Mouse (Mus musculus) retina, postnatal 1 day (tissue): ENCODE data around the gene Tmub1.

Source experiments
- DNase-seq: peaks from one replicate; pipeline ENCODE4 v3.0.0-alpha.2; 2012

Gene Tmub1

GRCm38 (mm10) chr5:24453283-24453984, 5.8 kb upstream of the Tmub1 start:
- peak; percentile 84 for DNase-seq

DNA sequence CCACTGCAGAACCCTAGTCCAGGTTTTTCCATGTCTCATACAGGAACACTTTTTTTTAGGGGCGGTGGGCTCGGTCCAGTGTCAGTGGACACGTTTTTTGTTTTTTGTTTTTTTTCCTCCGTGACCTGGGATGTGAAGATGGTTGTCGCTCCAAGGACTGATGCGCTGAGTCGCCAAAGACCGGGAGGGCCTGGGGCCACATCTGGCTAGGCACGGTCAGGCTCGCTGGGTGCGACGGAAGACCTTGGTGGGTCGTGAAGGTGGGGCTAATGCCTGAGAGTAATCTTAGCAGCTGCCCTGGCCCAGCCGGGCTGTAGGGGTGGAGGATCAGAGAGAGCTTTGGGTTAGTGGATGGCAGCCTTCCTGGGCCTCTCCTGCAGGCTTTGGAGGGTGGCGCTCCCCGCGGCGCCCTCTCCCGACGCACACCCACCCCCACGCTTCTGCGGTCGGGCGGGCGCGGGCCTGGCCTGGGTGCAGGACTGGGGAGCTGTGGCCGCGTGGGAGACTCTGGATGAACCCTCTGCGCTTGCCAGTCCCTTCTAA, 5.1 kb upstream of the Tmub1 start:
- peak; percentile 62 for DNase-seq

- peak; percentile 59 for DNase-seq
These were observed 4.5 kb upstream of the Tmub1 start, which contains the start of gene Agap3 for GRCm38 (mm10) chr5:24452030-24452690. Gene Agap3 (plus strand): TSS chr5:24452177.

DNA sequence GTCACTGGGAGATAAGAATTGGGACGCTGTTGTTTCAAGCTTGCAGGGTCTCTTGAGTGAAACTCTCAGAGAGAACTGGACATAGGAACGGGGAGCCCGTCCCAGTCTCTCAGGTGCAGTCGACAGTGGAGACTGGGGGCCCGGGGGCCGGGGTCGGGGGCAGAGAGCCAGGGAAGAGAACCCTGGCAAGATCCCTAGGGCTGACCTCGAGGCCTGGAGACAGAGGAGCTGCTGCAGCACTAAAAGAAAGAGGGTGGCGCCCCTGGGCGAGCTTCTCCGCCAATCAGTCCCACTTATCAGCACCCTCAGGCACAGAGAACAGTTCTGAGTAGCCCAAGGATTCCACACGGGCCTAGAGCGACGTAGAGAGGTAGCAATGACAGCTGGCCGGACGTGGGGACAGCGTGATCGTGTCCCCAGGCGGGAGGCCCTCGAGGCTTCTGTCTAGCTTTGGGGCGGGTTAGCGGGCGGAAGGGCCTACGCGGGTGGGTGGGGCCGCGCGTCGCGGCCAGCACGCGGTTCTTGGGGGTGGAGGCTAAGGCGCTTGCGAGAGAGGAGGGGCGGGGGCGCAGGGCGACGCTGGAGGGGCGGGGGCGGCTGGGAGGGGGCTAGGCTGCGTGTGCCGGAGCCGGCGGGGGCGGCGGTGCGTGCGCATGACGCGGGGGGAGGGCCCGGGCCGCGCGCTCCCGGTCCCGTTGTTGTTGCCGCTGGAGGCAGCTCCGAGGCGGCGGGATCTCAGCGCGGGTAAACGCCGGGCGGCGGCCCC, 3.8 kb upstream of the Tmub1 start:
- peak; percentile 93 for DNase-seq

DNA sequence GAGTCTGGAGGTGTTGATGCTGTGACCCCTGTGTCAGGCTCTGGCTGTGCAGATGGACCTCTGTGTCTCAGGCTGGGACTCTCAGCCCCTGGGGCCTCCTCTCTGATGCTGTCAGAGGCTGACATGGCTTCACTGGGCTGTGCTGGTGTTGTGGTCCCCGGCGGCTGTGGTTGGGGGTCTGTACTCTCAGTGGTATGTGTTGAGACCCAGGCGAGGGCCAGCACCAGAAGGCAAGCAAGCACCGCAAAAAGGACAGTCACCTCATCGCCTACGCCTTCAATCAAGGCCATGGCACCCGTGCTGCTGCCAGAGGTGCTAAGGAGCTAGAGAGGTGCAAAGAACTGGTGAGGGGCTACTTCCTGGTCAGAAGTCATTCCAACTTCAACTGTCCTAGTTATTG, 1.0 kb downstream of the Tmub1 start:
- no peak for DNase-seq

DNA sequence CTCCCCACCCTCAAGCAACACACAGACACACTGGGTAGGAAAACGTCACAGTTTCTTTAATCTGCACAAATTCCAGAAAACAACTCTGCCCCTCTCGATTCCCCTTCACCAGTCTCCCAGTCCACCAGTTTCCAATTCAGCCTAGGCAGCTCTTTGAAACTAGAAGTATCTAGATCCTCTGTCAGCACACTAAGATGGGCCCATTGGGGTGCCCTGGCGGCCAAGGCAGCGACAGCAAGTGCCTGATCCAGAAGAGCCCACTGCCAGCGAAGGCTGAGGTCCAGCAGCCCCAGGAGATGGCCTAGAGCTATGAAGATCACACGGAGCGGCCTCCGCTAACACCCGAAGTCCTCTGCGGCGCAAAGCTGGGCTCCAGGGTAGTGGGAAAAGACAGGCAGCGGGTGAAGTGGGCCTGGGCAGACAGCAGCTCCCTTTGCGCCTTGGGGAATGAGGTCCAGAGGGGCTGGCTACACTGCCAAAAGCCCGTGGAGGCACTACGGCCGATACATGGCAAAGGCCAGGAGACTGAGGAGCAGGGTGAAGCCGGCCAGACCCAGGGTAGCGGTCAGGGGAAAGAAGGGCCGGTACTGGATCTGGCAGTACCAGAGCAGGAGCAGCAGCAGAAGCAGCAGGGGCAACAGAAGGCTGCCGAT, 2.1 kb downstream of the Tmub1 start:
- no peak for DNase-seq

GRCm38 (mm10) chr5:24444746-24445427, 2.8 kb downstream of the Tmub1 start, which contains the start of gene Fastk:
Gene Fastk (minus strand): TSS chr5:24445287.
- DNase-seq = peak; percentile 96

- DNase-seq = no peak
These were observed 3.7 kb downstream of the Tmub1 start for GRCm38 (mm10) chr5:24443927-24444326.

GRCm38 (mm10) chr5:24443204-24443603, 4.5 kb downstream of the Tmub1 start:
- DNase-seq = no peak

DNA sequence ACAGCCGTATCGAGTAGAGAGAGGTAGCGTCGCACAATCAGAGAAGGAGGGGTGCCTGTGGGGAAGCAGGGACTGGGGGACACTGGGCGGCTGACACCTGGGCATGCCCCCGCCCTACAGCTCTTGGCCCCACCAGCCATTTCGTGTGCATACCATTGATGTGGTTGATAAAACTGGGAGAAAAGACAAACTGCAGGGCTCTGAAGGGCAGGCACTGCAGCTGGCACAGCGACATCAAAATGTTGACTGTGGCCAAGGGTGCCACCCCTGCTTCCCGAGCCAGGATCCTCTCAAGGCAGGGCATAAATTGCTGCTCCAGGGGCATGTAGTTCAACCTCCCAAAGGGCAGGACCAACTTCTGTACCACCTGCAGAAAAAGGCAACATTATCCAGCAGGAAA, 5.6 kb downstream of the Tmub1 start:
- no peak for DNase-seq

- DNase-seq = no peak
These were observed 6.5 kb downstream of the Tmub1 start for GRCm38 (mm10) chr5:24441187-24441586.

- DNase-seq = no peak
These were observed 13.7 kb downstream of the Tmub1 start for GRCm38 (mm10) chr5:24433993-24434392.

- DNase-seq = no peak
These were observed 19.1 kb downstream of the Tmub1 start for GRCm38 (mm10) chr5:24428596-24428995.

GRCm38 (mm10) chr5:24427981-24428402, 19.7 kb downstream of the Tmub1 start:
- DNase-seq = peak; percentile 62

- no peak for DNase-seq
These were observed 20.4 kb downstream of the Tmub1 start for GRCm38 (mm10) chr5:24427285-24427633.

DNA sequence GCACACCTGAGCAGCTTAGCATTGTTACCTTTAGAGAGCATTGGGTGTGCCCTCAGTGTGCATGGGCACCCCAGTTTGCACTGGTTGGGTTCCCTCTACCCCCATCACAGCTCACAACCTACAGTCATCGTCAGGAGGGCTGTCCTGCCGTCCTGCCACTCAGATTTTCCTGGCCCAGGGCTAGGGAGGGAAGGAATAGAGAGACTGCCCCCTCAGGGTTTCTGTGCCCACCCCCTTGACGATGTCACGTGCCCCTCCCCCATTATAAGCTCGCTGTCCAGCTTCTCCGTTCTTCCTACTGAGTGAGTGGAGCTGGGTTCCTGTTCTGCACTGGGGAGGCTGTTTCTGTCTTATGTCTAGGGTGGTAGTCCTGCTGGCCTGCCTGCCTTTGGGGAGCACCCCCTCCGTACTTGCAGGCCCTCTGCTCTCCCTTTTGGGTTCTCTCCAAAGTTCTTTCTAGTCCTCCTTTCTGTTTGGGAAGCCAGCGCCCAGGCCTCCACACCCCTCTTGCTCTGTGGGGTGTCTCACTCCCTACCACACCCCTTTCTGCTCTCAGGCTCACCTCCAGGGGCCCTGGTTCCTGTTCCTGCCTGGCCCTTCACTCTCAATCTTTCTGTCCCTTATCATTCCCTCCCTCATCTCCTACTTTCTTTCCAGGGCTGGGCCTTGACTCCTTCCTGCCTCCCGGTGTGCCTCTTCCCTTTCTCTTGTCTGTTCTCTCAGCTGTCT, 20.9 kb downstream of the Tmub1 start:
- DNase-seq = no peak

- DNase-seq = peak; percentile 54
These were observed 21.6 kb downstream of the Tmub1 start for GRCm38 (mm10) chr5:24426037-24426432.

DNA sequence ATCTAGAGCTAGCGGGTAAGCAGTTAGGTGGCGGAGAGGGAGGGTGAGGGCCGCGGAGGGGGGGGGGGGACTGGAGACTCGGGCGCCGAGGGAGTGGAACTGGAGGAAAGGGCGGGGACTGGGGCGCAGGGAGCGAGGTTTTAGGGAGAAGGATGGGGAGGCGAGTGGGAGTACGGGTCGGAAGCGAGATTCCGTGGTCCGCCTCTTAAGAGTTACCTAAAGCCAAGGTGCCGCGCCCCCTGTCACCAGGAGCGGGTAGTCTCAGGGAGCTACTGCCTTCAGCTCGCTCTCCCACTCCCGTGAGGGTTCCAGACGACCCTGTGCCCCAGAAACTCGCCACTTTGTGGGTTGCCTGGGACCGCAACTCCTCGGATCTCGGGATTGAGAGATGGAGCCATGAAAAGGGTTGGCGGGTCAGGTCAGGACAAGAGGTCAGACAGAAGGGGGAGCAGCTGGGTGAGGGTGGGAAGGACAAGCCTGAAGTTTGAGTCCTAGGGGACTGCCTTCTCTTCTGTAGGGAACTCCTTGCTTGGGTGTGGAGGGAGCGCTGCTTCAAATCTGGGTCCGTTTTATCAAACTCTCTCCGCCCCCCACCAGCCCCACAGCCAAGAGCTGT, 22.1 kb downstream of the Tmub1 start:
- DNase-seq = no peak

DNA sequence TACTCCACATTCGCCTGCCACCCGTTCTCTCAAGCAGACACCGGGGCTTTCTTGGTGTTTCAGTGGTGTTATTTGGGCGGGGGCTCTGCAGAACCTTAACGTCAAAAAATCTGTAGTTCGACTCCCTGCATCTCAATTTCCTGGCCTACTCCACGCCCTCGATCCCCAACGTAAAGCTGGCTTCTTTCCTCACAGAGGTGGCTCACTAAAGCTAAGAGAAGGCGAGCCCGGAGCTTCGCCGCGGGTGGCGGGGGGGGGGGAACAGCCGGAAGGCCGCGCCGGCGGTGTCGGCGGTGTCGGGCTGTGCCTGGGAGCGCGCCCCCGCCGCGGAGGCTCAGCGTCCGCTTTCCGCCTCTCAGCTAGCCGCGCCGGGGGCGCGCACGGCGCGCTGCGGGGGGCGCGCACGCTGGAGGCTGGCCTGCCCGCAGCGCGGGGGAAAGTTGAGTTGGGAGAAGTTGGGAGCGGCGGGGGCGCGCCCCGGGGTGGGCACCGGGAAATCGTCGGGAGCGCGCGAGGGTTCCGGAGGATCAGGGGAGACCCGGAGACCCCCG, 22.7 kb downstream of the Tmub1 start:
- peak; percentile 94 for DNase-seq

DNA sequence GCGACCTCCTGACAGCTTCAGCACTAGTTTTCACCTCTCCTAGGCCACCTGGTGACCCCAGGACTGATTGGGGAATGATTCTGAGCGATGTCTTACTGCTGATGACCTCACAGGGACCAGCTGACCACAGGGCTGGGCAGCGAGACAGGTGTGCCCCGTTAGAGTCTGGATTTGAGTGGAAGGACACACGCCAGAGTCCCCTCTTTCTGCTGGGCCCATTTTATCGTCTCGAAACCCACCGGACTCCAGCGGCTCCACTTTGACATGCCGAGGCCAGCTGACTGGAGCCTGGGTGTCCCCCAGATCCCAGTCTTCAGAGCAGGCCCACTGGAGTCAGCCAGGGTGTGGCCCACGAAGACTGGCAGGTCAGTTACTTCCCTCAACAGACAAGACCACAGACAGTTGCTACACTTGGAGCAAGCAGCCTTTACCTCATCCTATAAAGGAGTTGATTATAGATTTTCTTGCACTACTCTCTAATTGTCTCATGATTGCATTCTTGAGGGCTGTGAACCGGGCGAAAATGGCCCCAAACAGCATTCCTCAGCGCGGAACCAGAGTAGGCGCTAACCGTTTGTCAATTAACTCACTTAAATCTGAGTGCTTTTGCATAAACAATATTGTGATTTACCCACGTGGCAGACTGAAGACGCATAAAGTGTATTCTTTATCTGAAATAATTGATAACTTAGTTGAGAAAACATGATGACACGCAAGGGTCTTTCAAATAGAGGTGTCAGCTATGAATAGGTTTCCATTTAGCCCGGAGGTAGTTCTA, 23.5 kb downstream of the Tmub1 start:
- peak; percentile 22 for DNase-seq
